Mouse (Mus musculus): Measurements from ENCODE around the gene Foxd1.

Gene Foxd1

DNA sequence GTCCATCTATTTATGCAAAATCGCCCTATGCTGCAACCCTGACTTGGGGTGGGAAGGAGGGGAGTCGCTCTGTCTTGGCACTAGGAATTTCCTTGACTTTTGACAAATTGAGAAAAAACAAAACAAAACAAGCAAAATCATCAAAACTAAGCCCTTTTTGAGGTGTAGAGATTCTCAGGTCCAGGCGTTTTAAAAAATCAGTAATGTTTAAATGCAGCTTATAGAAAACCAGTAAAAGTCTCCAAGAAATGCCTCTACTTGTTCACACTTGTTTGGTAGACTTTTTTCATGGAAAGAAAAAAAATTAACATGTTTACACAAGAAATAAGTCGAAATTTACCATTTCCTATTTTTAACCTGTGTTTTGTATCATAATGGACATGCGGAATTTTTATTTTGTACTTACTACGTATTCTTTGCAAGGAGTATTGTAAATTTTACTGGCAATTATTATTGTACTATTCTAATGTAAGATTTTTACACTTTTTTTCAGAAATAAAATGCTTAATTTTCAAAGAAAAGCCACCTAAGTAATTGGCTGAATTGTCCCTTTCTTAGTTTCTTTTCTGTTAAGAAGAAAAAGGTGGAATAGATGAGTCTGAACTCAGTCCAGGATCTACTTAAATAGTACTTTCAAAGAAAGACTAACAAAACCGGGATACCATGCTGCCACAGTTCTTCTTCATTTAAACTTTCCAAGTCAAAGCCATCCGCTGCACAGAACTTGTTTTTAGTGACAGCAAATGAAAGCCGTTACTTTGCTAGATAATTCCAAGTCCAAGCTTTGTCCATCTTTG is 2.3 kb downstream of the Foxd1 start:
- no peak for DNase-seq

DNA sequence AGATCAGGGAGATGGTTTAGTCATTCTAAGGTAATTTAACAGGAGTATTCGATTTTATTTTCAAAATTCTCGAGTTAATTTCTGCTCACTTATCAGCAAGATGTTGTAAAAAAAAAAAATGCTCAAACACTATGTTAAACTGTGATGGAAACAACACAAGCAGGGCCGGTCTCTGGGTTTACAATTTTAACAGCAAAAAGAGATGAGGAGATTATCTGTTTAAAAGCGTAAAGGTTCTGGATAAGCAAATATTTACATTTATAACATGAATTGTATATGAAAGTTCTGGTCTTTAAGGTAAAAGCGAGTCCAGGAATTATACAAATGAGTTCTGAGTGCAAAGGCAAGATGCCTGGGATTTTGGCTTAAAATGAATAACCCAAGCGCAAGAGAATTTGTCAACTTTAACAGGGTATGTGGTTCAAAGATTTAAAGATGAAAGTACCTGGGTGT is 3.0 kb downstream of the Foxd1 start:
- DNase-seq = no peak

DNA sequence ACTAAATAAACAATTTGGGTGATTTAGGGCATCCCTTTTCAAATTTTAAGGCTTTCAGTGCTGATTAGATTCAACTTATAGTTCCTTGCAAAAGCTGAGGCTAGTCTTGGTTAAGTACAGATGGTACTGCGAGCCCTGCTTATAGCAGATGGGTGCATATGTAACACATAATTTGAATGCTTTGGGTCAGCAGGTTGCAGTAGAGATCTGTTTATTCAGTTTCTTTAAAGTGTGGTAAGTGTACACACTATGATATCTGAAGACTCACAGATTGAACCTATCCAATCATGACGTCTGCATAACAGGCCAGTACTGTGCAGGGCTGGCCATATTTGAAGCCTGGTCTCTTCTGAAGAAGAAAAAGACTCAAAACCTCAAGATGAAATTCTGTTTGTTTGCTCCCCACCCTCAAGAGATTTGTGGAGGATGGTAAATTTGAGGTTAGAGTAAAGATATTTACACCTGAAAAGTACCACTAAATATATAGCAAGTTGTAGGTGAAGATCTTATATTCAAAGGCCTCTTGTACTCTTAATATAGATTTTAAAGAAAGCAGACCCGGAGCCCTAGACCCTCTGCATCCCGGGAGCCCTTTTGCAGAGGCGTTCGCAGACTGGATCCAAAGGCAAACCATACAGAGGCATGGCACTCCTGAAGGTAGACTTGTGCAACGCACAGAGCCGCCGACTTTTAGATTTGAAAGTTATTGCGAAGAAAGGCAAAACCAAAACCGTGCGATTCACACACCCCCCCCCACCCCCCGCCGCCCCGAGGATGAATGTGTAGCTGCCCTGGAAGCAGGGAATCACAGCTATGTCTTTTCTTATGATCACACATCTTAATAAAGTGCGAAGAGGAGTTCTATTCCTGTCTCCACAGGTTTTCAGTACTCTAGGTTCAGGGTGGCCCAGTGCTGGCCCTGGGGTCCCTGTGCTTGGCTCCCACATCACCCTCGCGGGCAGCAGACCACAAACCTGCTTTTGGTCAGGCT is 3.7 kb downstream of the Foxd1 start:
- DNase-seq = no peak

DNA sequence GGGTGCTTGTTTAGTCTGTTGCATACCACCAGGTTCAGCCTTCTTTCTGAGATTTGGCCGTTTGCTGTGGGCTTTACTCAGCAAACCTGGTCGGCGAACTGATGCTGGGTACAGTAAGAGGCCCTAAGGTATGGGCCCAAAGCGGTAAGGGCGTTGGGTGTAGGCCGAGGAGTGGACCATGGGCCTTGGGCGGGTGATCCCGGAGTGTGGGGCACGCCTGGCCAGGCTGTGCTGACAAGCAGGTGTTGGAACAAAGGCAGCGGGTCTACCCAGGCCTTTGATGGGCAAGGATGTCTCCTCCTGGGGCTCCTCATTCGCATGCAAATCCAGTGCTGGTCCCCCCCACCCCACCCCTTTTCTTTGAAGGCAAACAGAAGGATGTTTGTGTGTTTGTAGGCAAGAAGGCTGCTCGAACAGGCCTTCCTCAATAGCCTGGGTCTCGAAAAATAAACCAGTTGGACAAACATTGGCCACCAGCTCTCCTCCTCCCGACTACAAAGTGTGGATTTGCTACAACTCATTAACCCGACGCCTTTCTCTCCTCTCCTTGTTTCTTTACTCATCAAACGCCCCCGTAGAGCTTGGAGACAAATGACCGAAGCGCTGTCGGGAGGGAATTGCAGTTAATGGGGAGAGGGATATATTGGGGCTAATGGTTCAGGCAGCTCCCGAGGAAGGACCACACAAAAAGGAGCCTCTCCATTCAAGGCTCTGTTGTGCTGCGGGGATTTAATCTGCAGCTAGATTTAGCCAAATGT is 4.6 kb downstream of the Foxd1 start:
- DNase-seq = no peak

DNA sequence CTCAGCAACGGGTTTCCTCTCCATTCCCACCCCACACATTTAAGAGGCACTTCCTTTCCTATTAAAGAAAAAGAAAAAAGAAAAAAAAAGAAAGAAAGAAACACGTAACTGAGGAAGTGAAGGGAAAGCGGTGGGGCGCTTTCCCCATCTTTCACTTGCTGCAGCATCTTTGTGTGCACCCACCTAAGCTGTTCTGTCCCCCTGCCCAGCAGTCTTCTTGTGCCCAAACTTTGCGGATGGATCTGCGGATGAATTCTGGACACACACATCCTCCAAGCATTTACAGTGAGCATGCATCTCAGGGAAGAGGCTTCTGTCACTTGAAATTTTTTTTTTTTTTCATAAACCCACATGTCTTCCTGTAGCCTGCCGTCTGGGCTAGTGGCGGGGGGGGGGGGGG is 5.3 kb downstream of the Foxd1 start:
- no peak for DNase-seq

DNA sequence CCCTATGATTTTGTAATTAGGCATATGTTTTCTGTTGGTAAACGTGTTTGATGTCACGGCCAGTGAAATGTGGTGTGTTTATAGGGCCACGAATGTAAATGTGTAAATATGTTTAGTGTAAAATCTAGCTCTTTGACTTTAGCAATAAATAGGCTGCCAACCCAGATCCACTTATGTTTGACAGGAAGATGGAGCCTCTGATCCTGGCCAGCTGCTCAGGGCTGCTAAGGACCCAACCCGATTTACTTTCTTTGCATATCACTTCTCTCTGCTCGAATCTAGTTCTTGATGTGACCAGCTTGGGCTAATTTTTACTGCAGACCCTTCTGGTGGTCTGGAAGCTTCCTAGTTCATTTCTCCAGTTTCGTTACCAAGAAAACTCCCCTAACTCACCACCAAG is 6.3 kb downstream of the Foxd1 start:
- no peak for DNase-seq

DNA sequence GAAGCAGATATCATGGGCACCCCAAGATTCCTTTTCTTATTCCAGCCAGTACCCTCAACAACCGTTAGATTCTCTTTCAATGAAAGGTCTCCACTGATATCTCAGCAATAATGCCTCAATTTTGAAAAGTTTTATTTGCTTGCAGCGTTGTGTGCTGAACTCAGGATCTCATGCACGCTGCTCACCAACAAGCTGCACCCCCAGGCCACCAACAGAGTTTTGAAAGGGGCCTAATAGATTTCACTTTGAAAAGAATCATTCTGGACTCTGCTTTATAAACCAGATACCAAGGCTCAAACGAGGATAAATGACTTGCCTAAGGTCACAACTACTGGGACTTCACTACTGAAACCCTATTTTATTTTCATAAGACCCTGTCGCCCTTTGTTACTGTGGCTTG is 7.1 kb downstream of the Foxd1 start:
- DNase-seq = no peak

DNA sequence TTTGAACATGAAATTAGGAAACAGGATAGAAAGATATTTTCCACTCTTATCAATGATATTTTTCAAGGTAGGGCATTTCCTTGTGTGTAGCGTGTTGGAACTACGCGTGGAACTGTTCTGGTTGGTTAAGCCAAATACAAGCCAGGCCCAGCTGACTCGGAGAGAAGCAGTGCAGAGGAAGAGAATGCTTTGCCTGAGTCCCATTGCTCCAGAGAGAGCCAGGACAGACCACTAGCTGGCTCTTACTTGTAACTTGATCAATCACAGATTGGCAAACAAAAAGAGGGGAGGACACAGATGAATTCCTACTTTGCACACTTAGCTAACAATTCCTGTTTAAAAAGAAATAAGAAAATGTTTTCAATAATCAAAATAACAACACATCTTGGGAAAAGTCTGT is 9.0 kb downstream of the Foxd1 start:
- no peak for DNase-seq

DNA sequence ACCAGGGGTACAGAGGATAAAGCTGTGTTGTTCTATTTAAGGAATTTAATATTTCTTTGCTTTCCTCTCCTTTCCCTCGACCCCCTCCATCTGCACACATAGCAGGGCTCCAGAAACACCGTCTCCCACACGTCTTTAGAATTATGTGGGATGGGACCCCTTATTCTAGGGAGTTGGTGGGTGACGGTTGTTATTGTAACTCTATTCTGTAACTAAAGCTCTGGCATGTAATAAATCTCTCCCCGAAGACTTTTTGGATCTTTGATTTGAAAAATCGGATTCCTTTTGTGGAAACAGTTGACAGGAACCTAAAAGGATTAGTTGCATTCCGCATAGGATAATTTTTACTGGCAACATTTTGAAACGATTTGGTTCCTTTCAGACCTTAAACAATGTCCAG is 11.0 kb downstream of the Foxd1 start:
- no peak for DNase-seq

DNA sequence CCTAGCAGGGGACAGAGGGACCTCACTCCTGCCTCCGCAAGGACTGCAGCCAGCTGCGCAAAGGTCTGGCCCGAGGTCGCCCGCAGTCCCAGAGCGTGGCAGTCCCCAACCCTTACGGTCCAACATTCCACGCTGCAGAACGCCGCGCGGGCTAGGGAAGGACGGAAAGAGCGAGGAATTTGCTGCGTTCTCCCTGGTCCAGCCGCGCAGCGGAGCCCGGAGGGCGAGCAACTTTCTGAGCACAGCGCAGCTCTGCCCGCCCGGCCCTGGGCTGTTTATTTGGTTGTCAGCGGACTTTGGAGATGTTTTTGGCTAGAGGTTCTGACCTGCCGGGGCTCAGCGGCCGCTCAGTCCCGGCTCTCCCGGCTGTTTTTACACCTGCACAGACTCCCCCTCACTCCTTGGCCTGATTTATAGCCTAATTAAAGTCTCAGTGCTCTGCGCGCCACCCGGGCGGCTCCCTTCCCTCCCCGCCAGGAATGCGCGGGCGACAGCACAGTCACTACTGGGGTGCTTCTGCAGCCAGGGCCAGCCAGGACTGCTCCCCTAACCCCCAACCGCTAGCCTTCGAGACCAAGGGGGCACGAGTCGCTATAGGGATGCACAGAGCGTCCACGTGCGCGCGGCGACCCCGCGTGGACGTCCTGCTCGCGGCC is 11.9 kb downstream of the Foxd1 start:
- no peak for DNase-seq

DNA sequence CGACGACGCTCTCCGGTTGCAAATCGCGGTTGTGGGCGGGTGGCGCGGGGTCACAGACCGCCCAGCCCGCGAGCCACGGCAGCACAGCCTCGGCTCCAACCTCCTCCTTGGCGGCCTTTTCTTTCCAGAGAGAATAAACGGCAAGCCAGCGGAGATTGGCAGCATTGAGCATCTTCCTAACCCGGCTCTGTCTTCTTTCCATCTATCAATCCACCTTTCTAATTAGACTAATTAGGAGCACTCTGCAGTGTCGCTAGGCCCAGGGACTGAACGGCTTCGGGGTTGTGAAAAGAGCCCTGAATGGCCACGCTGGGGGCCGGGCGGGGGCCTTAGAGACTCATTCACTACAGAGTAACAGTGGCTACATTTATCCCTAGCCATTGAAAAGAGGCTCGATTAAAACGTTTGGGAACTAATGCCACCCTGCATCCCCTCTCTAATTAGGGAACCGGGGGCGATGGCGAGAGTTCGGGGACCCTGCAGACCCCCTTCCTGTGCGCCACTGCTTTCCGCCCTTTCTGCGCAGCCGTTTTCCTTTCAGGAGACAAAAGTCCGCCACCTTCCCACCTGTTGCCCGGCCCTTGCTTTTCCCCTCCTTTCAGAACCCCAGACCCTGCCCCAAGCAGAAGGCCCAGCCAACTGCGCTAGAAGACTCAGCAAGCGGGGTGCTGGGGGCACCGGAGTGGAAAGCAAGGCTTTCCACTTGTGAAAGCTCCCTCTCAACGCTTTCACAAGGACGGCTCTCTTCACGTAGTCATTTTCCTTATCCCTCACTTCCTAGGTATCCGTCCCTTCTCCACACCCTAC is 12.6 kb downstream of the Foxd1 start:
- no peak for DNase-seq

DNA sequence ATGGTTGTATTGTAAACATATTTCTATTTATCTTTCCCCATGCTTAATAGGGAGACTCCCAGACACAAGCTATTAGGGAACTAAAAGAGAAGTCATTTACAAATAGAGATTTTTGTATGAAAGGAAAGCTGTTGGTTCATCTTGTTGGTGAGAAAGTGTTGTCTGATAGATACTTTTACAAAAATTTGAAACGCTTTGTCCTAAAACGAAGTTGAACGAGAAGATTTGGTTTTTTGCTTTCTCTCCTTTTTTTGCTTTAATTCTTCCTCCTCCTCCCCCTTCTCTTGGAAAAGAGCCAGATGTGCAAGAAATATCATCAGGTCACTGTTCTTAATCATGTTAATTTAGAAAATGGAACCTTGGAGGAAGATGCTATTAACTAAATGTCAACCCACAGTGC is 13.6 kb downstream of the Foxd1 start:
- no peak for DNase-seq

DNA sequence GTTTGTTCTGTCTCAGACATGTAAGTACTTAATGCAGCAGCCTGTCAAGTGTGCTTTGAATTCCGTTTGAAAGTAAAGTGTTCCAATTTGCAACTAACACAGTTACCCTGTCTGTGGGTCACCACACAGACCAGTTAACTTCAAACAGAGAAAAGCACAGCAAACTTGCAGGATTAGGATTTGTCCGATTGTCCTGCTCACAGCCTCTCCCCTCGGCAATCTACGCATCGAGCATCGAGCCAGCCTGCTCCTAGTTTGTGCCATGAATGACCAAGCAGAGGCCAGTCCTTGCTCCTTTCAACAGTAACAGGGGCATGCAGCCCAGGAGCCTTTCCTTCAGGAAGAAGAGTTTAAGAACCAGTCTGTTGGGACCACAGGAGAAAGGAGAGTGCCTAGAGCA is 15.0 kb downstream of the Foxd1 start:
- no peak for DNase-seq

DNA sequence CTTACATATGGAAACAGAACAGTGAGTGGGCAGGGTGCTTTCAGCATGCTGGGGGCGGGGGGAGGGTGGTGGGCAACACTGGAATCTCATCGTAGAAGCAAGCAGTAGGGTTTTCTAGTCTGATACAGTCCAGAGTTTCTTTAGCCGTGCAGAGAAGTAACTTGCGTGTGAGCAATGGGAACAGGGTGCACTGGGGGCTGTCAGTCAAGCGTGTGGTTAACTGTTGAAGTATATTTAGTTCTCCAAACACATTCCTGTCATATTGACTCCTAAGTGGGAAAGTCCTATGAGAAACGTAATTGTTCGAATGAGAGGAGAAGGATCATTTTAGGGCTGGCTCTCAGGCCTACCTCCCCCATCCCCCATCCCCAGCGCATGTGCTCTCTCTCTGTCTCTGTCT is 20.5 kb downstream of the Foxd1 start:
- no peak for DNase-seq

DNA sequence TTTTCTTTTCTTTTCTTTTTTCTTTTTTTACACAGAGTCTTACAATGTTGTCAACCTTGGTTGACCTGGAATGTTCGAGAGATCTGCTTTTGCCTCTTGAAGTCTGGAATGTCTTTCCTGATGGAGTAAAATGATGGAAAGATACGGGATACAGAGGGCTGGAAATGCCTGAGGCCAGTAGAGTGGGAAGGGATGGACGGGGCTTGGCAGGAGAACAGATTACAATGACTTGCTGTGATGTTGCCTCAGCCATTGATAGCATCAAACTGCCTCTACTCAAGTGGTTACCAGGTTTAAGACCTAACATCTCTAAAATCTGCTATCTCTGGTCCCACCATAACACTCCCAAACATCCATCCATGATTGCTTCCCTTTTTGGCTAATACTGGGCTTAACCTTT is 20.9 kb downstream of the Foxd1 start:
- no peak for DNase-seq

DNA sequence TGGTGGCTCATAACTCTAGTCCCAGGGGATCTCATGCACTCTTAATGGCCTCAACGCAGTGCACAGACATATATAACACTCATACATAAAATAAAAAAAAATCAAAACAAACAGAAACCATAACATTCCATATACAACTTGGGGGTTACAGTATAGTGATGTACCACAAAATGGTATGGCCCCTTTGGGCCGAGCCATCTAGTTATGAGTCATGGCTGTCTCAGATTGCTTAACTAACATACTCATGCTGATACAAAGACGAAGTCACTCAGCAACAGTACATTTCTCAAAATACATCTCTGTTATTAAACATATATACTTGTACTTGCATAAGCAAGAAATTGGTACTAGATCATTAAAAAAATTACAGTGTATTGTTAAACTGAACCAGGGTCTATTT is 23.7 kb downstream of the Foxd1 start:
- DNase-seq = no peak

DNA sequence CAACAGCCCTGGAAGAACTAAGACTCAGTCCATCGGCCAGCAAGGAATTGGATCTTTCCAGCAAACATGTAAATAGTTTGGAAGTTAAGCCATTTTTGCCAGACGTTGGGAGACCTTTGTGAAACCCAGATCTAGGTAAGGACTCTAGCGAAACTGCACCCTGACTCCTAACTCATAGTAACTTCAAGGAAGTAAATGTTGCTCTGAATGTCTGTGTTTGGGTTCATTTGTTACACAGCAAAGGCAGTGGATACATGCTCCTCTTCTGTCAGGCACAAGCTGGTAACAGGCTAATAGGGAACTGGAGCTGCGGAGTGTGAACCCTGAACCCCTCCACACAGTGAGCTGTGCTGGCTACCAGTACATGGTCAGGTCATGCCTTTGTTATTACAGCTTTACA is 28.7 kb downstream of the Foxd1 start:
- DNase-seq = no peak

DNA sequence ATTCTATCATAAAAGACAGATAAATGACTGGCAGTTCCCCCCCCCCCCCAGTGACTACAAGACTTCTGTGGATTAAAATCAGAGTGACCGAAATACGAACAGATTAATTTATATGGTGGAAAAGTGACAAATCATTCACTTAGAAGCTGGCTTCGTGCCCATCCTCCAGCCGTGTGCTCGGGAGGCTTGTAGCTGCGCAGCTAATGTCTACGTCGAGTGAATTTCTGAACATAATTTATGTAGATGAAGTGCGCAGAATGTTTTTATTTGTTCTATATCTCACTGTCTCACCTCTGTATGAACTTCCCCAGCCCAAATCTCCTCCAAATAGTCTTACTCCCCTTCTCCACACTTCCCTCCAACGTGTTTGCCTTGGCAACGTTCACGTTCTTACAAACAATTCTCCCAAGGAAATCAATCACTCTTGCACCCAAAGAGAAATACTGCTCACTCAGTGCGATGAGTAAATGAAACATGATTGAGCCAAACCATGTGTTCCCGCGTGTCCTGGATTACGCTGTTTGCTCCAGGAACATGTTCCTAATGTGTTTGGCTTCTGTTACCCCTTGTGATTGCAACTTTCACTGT is 30.0 kb downstream of the Foxd1 start:
- DNase-seq = no peak

DNA sequence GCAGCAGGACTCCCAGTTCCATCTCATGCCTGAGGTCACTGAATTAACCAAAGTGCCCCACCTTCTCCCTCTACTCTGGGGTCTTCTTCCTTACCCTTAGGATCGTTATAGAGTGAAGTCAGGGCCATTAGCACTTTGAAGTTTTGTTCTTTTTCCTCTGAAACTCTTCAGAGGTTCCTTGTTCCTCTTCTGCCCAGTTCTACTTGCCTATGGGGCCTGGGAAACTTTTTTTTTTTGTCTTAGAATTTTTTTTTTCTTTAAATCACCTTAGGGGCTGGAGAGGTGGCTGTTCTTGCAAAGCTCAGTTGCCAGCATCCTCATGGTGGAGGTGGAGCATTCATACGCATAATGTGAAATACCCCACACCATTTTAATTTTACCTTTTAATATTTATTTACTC is 31.8 kb downstream of the Foxd1 start:
- DNase-seq = no peak

DNA sequence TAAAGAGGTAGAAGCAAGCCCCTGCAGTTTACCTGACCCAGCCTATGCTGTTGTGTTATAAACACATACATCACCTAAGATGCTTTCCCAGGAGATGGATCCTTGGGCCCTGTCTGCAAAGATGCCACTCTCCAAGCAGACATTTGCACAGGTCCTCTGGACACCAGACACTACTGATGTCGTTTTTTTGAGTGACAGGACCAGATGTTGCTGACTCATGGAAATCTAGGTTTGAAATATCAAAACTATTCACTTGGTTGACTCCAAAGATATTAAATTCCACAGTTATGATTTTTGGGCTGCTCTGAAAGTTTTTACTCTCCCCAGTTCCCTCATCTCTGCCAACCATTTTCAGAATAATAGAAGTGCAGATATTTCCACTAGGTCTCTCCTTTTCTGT is 35.0 kb downstream of the Foxd1 start:
- no peak for DNase-seq

DNA sequence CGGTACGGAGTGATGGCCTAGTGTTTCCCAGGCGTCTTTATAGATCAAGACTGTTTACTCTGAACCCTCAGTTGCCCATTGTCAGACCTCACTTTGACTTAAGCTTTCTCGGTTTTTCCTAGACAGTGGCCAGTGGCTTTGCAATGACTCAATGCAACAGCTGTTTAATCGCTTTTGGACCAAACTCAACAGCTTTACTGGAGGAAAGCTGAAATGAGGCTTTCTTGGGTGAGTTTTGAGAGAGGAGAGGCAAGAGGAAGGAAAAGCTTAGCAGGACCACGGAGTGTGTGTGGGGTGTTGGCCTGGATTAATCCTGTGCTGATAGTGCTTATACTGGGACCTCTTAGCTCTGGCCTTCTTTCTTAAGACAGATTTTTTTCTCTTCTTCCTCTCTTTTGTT is 36.3 kb downstream of the Foxd1 start:
- DNase-seq = no peak
